Mouse (Mus musculus) Muller cell, postnatal 12 days (primary cell): ENCODE results near the gene Ltb4r1.
A peak's percentile ranks its signal among the peaks of the same experiment; 100 is the strongest.

Experiments
- DNase-seq: peaks from one replicate; pipeline ENCODE4 v3.0.0-alpha.2; 2015; ENCODE audit errors: inconsistent ontology term

Ltb4r1 gene

GRCm38 (mm10) chr14:55785195-55785594 is 19.4 kb downstream of the Ltb4r1 start:
- no peak for DNase-seq

- no peak for DNase-seq
Observed at GRCm38 (mm10) chr14:55787731-55788130, 22.0 kb downstream of the Ltb4r1 start.

GRCm38 (mm10) chr14:55788256-55789050 is 22.7 kb downstream of the Ltb4r1 start, which contains the start of gene Ripk3:
Gene Ripk3, minus strand, starts transcription at chr14:55788865.
- peak; percentile 17 for DNase-seq

GRCm38 (mm10) chr14:55793461-55793860 is 27.7 kb downstream of the Ltb4r1 start:
- no peak for DNase-seq

- DNase-seq, result peak; percentile 43
Observed at GRCm38 (mm10) chr14:55793946-55794345, 28.2 kb downstream of the Ltb4r1 start.

- DNase-seq, result no peak
Observed at GRCm38 (mm10) chr14:55795380-55796163, 29.8 kb downstream of the Ltb4r1 start.

- peak; percentile 55 for DNase-seq
Observed at GRCm38 (mm10) chr14:55814885-55815284, 49.1 kb downstream of the Ltb4r1 start.

- DNase-seq, result peak; percentile 80
Observed at GRCm38 (mm10) chr14:55815310-55815751, 49.6 kb downstream of the Ltb4r1 start.
